Mouse (Mus musculus) kidney, embryonic 15.5 days (tissue): ENCODE results near the gene Arfip2. TPM values are rescaled to one million over a fixed set of nuclear protein-coding genes. Genes with fewer than 3 reads are reported as not detected.

Experiments used
- ATAC-seq: fragments of 200-750 bp; cut with Nextera tagmentation; replicated peaks from 2 replicates; pipeline ENCODE4 v1.8.0; 2017; ENCODE audit warnings: moderate TSS enrichment; ENCODE audit not compliant: low FRiP score
- H3K27ac ChIP-seq: fragments of 300-500 bp; sonication (generic); 2 replicates; pipeline ENCODE4 v1.5.1; 2015; ENCODE audit warnings: mild to moderate bottlenecking, inconsistent platforms
- H3K27me3 ChIP-seq: fragments of 300-500 bp; sonication (generic); 2 replicates; pipeline ENCODE4 v1.6.1; 2015; ENCODE audit warnings: inconsistent platforms
- H3K36me3 ChIP-seq: fragments of 300-500 bp; sonication (generic); 2 replicates; pipeline ENCODE4 v1.6.1; 2015; ENCODE audit warnings: inconsistent platforms
- H3K4me1 ChIP-seq: fragments of 300-500 bp; sonication (generic); 2 replicates; pipeline ENCODE4 v1.6.1; 2015; ENCODE audit warnings: inconsistent platforms
- H3K4me2 ChIP-seq: fragments of 300-500 bp; sonication (generic); 2 replicates; pipeline ENCODE4 v1.6.1; 2015; ENCODE audit warnings: moderate library complexity, mild to moderate bottlenecking, inconsistent platforms
- H3K4me3 ChIP-seq: fragments of 300-500 bp; sonication (generic); replicated peaks from 2 replicates; pipeline ENCODE4 v1.5.1; 2015; ENCODE audit warnings: mild to moderate bottlenecking, inconsistent platforms
- H3K9ac ChIP-seq: fragments of 300-500 bp; sonication (generic); 2 replicates; pipeline ENCODE4 v1.6.1; 2015; ENCODE audit warnings: mild to moderate bottlenecking, inconsistent platforms
- H3K9me3 ChIP-seq: fragments of 300-500 bp; sonication (generic); replicated peaks from 2 replicates; pipeline ENCODE4 v1.6.1; 2016; ENCODE audit warnings: inconsistent platforms
- WGBS: fragments of 180-500 bp; shearing (Covaris S2); methylation state at CpG from one replicate; pipeline ENCODE4 v1.1.7; 2015; ENCODE audit warnings: mixed read lengths; 5-methylcytosine and 5-hydroxymethylcytosine counted together
- polyA plus RNA-seq: library from polyadenylated mRNA; unstranded; fragments of >200 nt; fragmentation: Nextera tagmentation; extraction: Ambion mirVana; gene quantifications from 2 replicates; pipeline ENCODE4 v1.2.1, GENCODE M21; 2015

The Arfip2 gene
- polyA plus RNA-seq: 81.6 and 88.2 TPM in 2 replicates

- under 1% methylated on average over 45 of the region's 45 CpGs for WGBS
- H3K27me3 ChIP-seq: no peaks in the 10 kb centered on the region
- H3K27ac ChIP-seq: peak within 1 kb of the TSS; percentile 93
- H3K4me1 ChIP-seq: peaks cover 28% of the 10 kb centered on the region
- peaks cover 53% of the 10 kb centered on the region for H3K36me3 ChIP-seq
- peak within 1 kb of the TSS; percentile 91 for H3K4me2 ChIP-seq
- H3K9me3 ChIP-seq: no peaks in the 10 kb centered on the region
- peak; percentile 96 for ATAC-seq
- peak within 1 kb of the TSS; percentile 84 for H3K4me3 ChIP-seq
- H3K9ac ChIP-seq: peak within 1 kb of the TSS; percentile 78
Measured at GRCm38 (mm10) chr7:105640233-105640893, at the start of gene Arfip2, which contains the start of gene Gm45799. TSS of gene Arfip2 (minus strand) at chr7:105640416. TSS of gene Gm45799 (plus strand) at chr7:105640552.

- H3K27me3 ChIP-seq: no peaks in the 10 kb centered on the region
- H3K9me3 ChIP-seq: no peaks in the 10 kb centered on the region
- ATAC-seq: peak; percentile 62; the same call in 1 of the 2 replicates
- no peaks in the 10 kb centered on the region for H3K36me3 ChIP-seq
- H3K27ac ChIP-seq: no peak overlapping the region
- no peak overlapping the region for H3K4me3 ChIP-seq
- H3K9ac ChIP-seq: no peak overlapping the region
- WGBS: 19% methylated on average over 13 of the region's 13 CpGs
- peak overlapping the region; percentile 41 for H3K4me2 ChIP-seq
- no peaks in the 10 kb centered on the region for H3K4me1 ChIP-seq
Measured at GRCm38 (mm10) chr7:105685541-105686197, 45.5 kb upstream of the Arfip2 start.

GRCm38 (mm10) chr7:105650639-105651435, 10.6 kb upstream of the Arfip2 start, which contains the start of gene Dnhd1:
TSS of gene Dnhd1 (plus strand) at chr7:105650827.
- H3K4me1 ChIP-seq: peaks cover 7% of the 10 kb centered on the region; the same call in 1 of the 2 replicates
- peak within 1 kb of the TSS; percentile 69 for H3K27ac ChIP-seq
- peaks cover 4% of the 10 kb centered on the region; the same call in 1 of the 2 replicates for H3K36me3 ChIP-seq
- H3K9ac ChIP-seq: peak within 1 kb of the TSS; percentile 24
- peak within 1 kb of the TSS; percentile 45 for H3K4me3 ChIP-seq
- peak; percentile 97 for ATAC-seq
- no peaks in the 10 kb centered on the region for H3K27me3 ChIP-seq
- 1% methylated on average over 17 of the region's 17 CpGs for WGBS
- peak within 1 kb of the TSS; percentile 80 for H3K4me2 ChIP-seq
- no peaks in the 10 kb centered on the region for H3K9me3 ChIP-seq

GRCm38 (mm10) chr7:105641936-105642335, 1.7 kb upstream of the Arfip2 start:
- H3K9ac ChIP-seq: no peak overlapping the region; the same call in 1 of the 2 replicates
- peaks cover 28% of the 10 kb centered on the region for H3K4me1 ChIP-seq
- 61% methylated on average over 3 of the region's 3 CpGs for WGBS
- peak overlapping the region; percentile 63; the same call in 1 of the 2 replicates for H3K27ac ChIP-seq
- peak overlapping the region; percentile 84 for H3K4me3 ChIP-seq
- H3K36me3 ChIP-seq: peaks cover 43% of the 10 kb centered on the region
- no peak for ATAC-seq
- no peaks in the 10 kb centered on the region for H3K27me3 ChIP-seq
- H3K4me2 ChIP-seq: peak overlapping the region; percentile 91
- no peaks in the 10 kb centered on the region for H3K9me3 ChIP-seq

GRCm38 (mm10) chr7:105640894-105641255, 659 bp upstream of the Arfip2 start:
- H3K9ac ChIP-seq: peak overlapping the region; percentile 78
- H3K4me2 ChIP-seq: peak overlapping the region; percentile 91
- WGBS: under 1% methylated on average over 18 of the region's 18 CpGs
- peaks cover 49% of the 10 kb centered on the region for H3K36me3 ChIP-seq
- H3K4me3 ChIP-seq: peak overlapping the region; percentile 84
- ATAC-seq: peak; percentile 27
- H3K27me3 ChIP-seq: no peaks in the 10 kb centered on the region
- no peaks in the 10 kb centered on the region for H3K9me3 ChIP-seq
- H3K27ac ChIP-seq: peak overlapping the region; percentile 93
- H3K4me1 ChIP-seq: peaks cover 28% of the 10 kb centered on the region

GRCm38 (mm10) chr7:105639756-105640155, 460 bp downstream of the Arfip2 start, which contains the start of gene Timm10b:
TSS of gene Timm10b (plus strand) at chr7:105640056.
- Histone ChIP-seq H3K9me3 (no peaks in the 10 kb centered on the region), H3K4me2 (peak within 1 kb of the TSS; percentile 91), H3K4me3 (peak within 1 kb of the TSS; percentile 84), H3K27ac (peak within 1 kb of the TSS; percentile 93), H3K27me3 (no peaks in the 10 kb centered on the region), H3K9ac (peak within 1 kb of the TSS; percentile 78), H3K36me3 (peaks cover 50% of the 10 kb centered on the region), H3K4me1 (peaks cover 28% of the 10 kb centered on the region)
- 5% methylated on average over 2 of the region's 2 CpGs for WGBS
- no peak for ATAC-seq

GRCm38 (mm10) chr7:105639304-105639703, 912 bp downstream of the Arfip2 start:
- Histone ChIP-seq H3K27ac (no peak overlapping the region), H3K4me2 (peak overlapping the region; percentile 91), H3K4me1 (peaks cover 29% of the 10 kb centered on the region), H3K4me3 (peak overlapping the region; percentile 84), H3K9me3 (no peaks in the 10 kb centered on the region), H3K27me3 (no peaks in the 10 kb centered on the region), H3K36me3 (peaks cover 50% of the 10 kb centered on the region), H3K9ac (peak overlapping the region; percentile 78)
- WGBS: 67% methylated on average over 9 of the region's 9 CpGs
- ATAC-seq: no peak

- no peak for ATAC-seq
- peaks cover 44% of the 10 kb centered on the region for H3K36me3 ChIP-seq
- H3K4me3 ChIP-seq: no peak overlapping the region; the same call in 1 of the 2 replicates
- H3K9me3 ChIP-seq: no peaks in the 10 kb centered on the region
- no peak overlapping the region; the same call in 1 of the 2 replicates for H3K4me2 ChIP-seq
- H3K27ac ChIP-seq: no peak overlapping the region
- no peaks in the 10 kb centered on the region for H3K27me3 ChIP-seq
- 89% methylated on average over 6 of the region's 6 CpGs for WGBS
- H3K9ac ChIP-seq: 0 out of 2 replicates have a peak overlapping the region, but pooled peaks have one; percentile 5
- peaks cover 35% of the 10 kb centered on the region for H3K4me1 ChIP-seq
Measured at GRCm38 (mm10) chr7:105638776-105639175, 1.4 kb downstream of the Arfip2 start.

GRCm38 (mm10) chr7:105635726-105636125, 4.5 kb downstream of the Arfip2 start:
- H3K9ac ChIP-seq: no peak overlapping the region
- no peak for ATAC-seq
- no peak overlapping the region for H3K4me3 ChIP-seq
- 91% methylated on average over 2 of the region's 2 CpGs for WGBS
- H3K4me2 ChIP-seq: no peak overlapping the region
- no peaks in the 10 kb centered on the region for H3K27me3 ChIP-seq
- H3K9me3 ChIP-seq: no peaks in the 10 kb centered on the region
- H3K36me3 ChIP-seq: peaks cover 33% of the 10 kb centered on the region
- H3K4me1 ChIP-seq: peaks cover 30% of the 10 kb centered on the region
- no peak overlapping the region for H3K27ac ChIP-seq

- no peak for ATAC-seq
- peak overlapping the region; percentile 83 for H3K4me2 ChIP-seq
- H3K9me3 ChIP-seq: no peaks in the 10 kb centered on the region
- H3K27me3 ChIP-seq: no peaks in the 10 kb centered on the region
- 54% methylated on average over 9 of the region's 9 CpGs for WGBS
- H3K36me3 ChIP-seq: peaks cover 33% of the 10 kb centered on the region
- H3K9ac ChIP-seq: peak overlapping the region; percentile 87
- H3K4me3 ChIP-seq: peak overlapping the region; percentile 91
- H3K4me1 ChIP-seq: peaks cover 29% of the 10 kb centered on the region
- H3K27ac ChIP-seq: no peak overlapping the region
Measured at GRCm38 (mm10) chr7:105634272-105634920, 5.8 kb downstream of the Arfip2 start.

- Histone ChIP-seq H3K4me2 (peak overlapping the region; percentile 83), H3K36me3 (peaks cover 33% of the 10 kb centered on the region), H3K27ac (peak overlapping the region; percentile 74), H3K4me3 (peak overlapping the region; percentile 91), H3K9ac (peak overlapping the region; percentile 87), H3K9me3 (no peaks in the 10 kb centered on the region), H3K27me3 (no peaks in the 10 kb centered on the region), H3K4me1 (peaks cover 30% of the 10 kb centered on the region)
- WGBS: 4% methylated on average over 10 of the region's 10 CpGs
- ATAC-seq: no peak
Measured at GRCm38 (mm10) chr7:105633801-105634135, 6.4 kb downstream of the Arfip2 start.
